8 mouse cellular contexts compared by ENCODE assay signal in the genomic region with DNA sequence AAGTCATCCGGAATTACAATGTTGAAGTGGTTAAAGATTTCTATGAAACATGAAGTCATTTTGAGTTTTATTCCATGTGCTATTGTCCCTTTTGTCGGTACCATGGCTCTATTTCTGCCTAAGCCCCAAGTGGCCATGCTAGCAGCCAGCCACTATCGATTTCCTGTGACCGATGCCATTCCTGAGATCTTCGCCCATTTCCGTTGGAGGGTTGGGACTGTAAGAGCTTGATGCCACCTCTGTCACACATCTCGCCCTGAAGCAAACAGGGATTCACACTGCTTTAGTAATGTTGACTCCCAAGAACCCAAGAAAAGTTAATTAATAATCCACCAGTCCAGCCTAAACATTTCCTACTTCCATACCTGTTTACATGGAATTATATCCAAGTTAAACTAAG. TPM values are rescaled to one million over a fixed set of nuclear protein-coding genes. Genes with fewer than 3 reads are reported as not detected.
A peak's percentile ranks its signal among the peaks of the same experiment; 100 is the strongest.
DNase-seq lines count a peak whose midpoint lies in the region; ATAC-seq and TF ChIP-seq lines count a peak whose summit lies in the region.

No protein-coding gene starts in this region.

- no peaks in the 10 kb centered on the region for H3K27me3 ChIP-seq in liver, embryonic 14.5 days (ENCODE audit: control insufficient read depth, insufficient read depth, low read length)

- WGBS in liver, embryonic 14.5 days (ENCODE audit: insufficient replicate concordance): 66% methylated on average over 7 of the region's 7 CpGs

- TF ChIP-seq EP300 in liver, embryonic 14.5 days (IDR thresholded peaks at IDR 0.05; ENCODE audit: low read depth): no peak

- no peaks in the 10 kb centered on the region for H3K9me3 ChIP-seq in liver, embryonic 14.5 days (ENCODE audit: control insufficient read depth, low read length)

- no peak for TF ChIP-seq POLR2A in embryonic fibroblast, embryonic 13.5 days (IDR thresholded peaks at IDR 0.05; ENCODE audit: low read depth, low read length)

- TF ChIP-seq CTCF in gastrocnemius, adult 2 months (IDR thresholded peaks at IDR 0.05): no peak
- no peak for TF ChIP-seq CTCF in embryonic fibroblast, embryonic 13.5 days (IDR thresholded peaks at IDR 0.05; ENCODE audit: borderline replicate concordance, insufficient read depth, low read length)
- TF ChIP-seq CTCF in liver, embryonic 14.5 days (IDR thresholded peaks at IDR 0.05; ENCODE audit: low read depth): no peak

- no peak for DNase-seq in gastrocnemius, adult 2 months
- no peak for DNase-seq in gastrocnemius, postnatal 36 days
- peak; percentile 48 for DNase-seq in 3T3-L1 (ENCODE audit: low read depth, low spot score)
- no peak for DNase-seq in liver, embryonic 14.5 days (ENCODE audit: low read depth in 3 of 3, low spot score in 3 of 3)
- no peak for DNase-seq in layer of hippocampus, postnatal 14 days (ENCODE audit: low spot score in 2 of 2)
- no peak for DNase-seq in left cerebral cortex, adult 9 months (ENCODE audit: low spot score in 2 of 2)
- no peak for DNase-seq in right cerebral cortex, postnatal 36 days (ENCODE audit: low spot score in 2 of 2)

- ATAC-seq in liver, embryonic 14.5 days (ENCODE audit: insufficient read depth): no peak

- peak overlapping the region; percentile 94 for H3K4me3 ChIP-seq in gastrocnemius, adult 2 months
- H3K4me3 ChIP-seq in embryonic fibroblast, embryonic 13.5 days (ENCODE audit: insufficient read depth, low read length): peak overlapping the region; percentile 27
- H3K4me3 ChIP-seq in liver, embryonic 14.5 days (ENCODE audit: insufficient read depth in 1 of 2, low read depth in 2 of 2, low read length in 2 of 2): peak overlapping the region; percentile 49 to 82; a peak in 3 of 4 replicates

- H3K4me1 ChIP-seq in embryonic fibroblast, embryonic 13.5 days (ENCODE audit: control insufficient read depth, insufficient read depth, low read length): peaks cover 3% of the 10 kb centered on the region; the same call in 1 of the 2 replicates
- H3K4me1 ChIP-seq in liver, embryonic 14.5 days (replicated peaks; ENCODE audit: control insufficient read depth in 2 of 2, insufficient read depth in 2 of 2, low read length in 1 of 2): peaks cover 9 to 19% of the 10 kb centered on the region in 2 experiments

- intact Hi-C loops in gastrocnemius, adult 2 months (cut with DNase I): loop anchor here (5.0 kb wide), 1 partner anchor 80 kb away; no protein-coding TSS in a partner anchor
- intact Hi-C loops in gastrocnemius, postnatal 36 days (cut with DNase I): loop anchor here (2.0 kb wide), 1 partner anchor 101 kb away; no protein-coding TSS in a partner anchor

- peak overlapping the region; percentile 31; the same call in 1 of the 2 replicates for H3K27ac ChIP-seq in gastrocnemius, adult 2 months
- no peak overlapping the region for H3K27ac ChIP-seq in embryonic fibroblast, embryonic 13.5 days (ENCODE audit: insufficient read depth, low read length)
- no peak overlapping the region for H3K27ac ChIP-seq in liver, embryonic 14.5 days

- H3K36me3 ChIP-seq in liver, embryonic 14.5 days (replicated peaks; ENCODE audit: control insufficient read depth, insufficient read depth, low read depth): peaks cover 51% of the 10 kb centered on the region

- H3K9ac ChIP-seq in liver, embryonic 14.5 days (replicated peaks): no peak overlapping the region

- peak overlapping the region; percentile 80 for H3K4me2 ChIP-seq in liver, embryonic 14.5 days (ENCODE audit: low read depth)

RNA-seq across cellular contexts. Expression of gene Rbm39, which starts 2.4 kb away (rescaled TPM):
- total RNA-seq in gastrocnemius, adult 2 months (2021): 100 to 1,000 TPM; 119 TPM
- 100 to 1,000 TPM in 1 of 2 experiments, 10 to 100 TPM in 1; 88.5 to 107 TPM for total RNA-seq in gastrocnemius, postnatal 36 days (2021)
- polyA plus RNA-seq in embryonic fibroblast, embryonic 13.5 days (2011; ENCODE audit: insufficient read length, low read depth, missing spikeins): 391 and 520 TPM in 2 replicates
- 46.5 and 69.5 TPM in 2 replicates for polyA plus RNA-seq in liver, embryonic 14.5 days (2012; rRNA removed)
- polyA plus RNA-seq in liver, embryonic 14.5 days (2014; fragmentation: Nextera tagmentation; extraction: Ambion mirVana): 207 and 223 TPM in 2 replicates
- total RNA-seq in layer of hippocampus, postnatal 14 days (2021): 100 to 1,000 TPM; 293 to 339 TPM

RNA-seq across cellular contexts. Expression of gene Phf20, which starts 18.6 kb away (rescaled TPM):
- total RNA-seq in gastrocnemius, adult 2 months (2021): 10 to 100 TPM; 30.8 to 31.4 TPM
- total RNA-seq in gastrocnemius, postnatal 36 days (2021): 10 to 100 TPM; 22.4 to 22.8 TPM
- 32.3 and 39.4 TPM in 2 replicates for polyA plus RNA-seq in embryonic fibroblast, embryonic 13.5 days (2011; ENCODE audit: insufficient read length, low read depth, missing spikeins)
- 2.6 and 2.9 TPM in 2 replicates for polyA plus RNA-seq in liver, embryonic 14.5 days (2012; rRNA removed)
- 10.1 and 12.7 TPM in 2 replicates for polyA plus RNA-seq in liver, embryonic 14.5 days (2014; fragmentation: Nextera tagmentation; extraction: Ambion mirVana)
- 10 to 100 TPM; 76.5 to 77.4 TPM for total RNA-seq in layer of hippocampus, postnatal 14 days (2021)

RNA-seq across cellular contexts. Expression of gene Nfs1, which starts 33.7 kb away (rescaled TPM):
- 10 to 100 TPM; 75.3 to 83.5 TPM for total RNA-seq in gastrocnemius, adult 2 months (2021)
- total RNA-seq in gastrocnemius, postnatal 36 days (2021): 10 to 100 TPM; 70.8 to 77.4 TPM
- polyA plus RNA-seq in embryonic fibroblast, embryonic 13.5 days (2011; ENCODE audit: insufficient read length, low read depth, missing spikeins): 30.2 and 37.7 TPM in 2 replicates
- polyA plus RNA-seq in liver, embryonic 14.5 days (2012; rRNA removed): 37.3 and 40.9 TPM in 2 replicates
- polyA plus RNA-seq in liver, embryonic 14.5 days (2014; fragmentation: Nextera tagmentation; extraction: Ambion mirVana): 55.3 and 62.5 TPM in 2 replicates
- 10 to 100 TPM; 42.0 to 44.1 TPM for total RNA-seq in layer of hippocampus, postnatal 14 days (2021)

RNA-seq across cellular contexts. Expression of gene Romo1, which starts 33.8 kb away (rescaled TPM):
- 100 to 1,000 TPM; 187 to 259 TPM for total RNA-seq in gastrocnemius, adult 2 months (2021)
- 100 to 1,000 TPM; 196 to 210 TPM for total RNA-seq in gastrocnemius, postnatal 36 days (2021)
- polyA plus RNA-seq in embryonic fibroblast, embryonic 13.5 days (2011; ENCODE audit: insufficient read length, low read depth, missing spikeins): 185 TPM in 2 replicates
- polyA plus RNA-seq in liver, embryonic 14.5 days (2012; rRNA removed): 123 and 181 TPM in 2 replicates
- polyA plus RNA-seq in liver, embryonic 14.5 days (2014; fragmentation: Nextera tagmentation; extraction: Ambion mirVana): 248 and 249 TPM in 2 replicates
- total RNA-seq in layer of hippocampus, postnatal 14 days (2021): 100 to 1,000 TPM; 210 to 215 TPM

RNA-seq across cellular contexts. Expression of gene Gm28036, which starts 50.8 kb away (rescaled TPM):
- 1 to 10 TPM; 3.8 to 4.3 TPM for total RNA-seq in gastrocnemius, adult 2 months (2021)
- total RNA-seq in gastrocnemius, postnatal 36 days (2021): 1 to 10 TPM; 4.2 to 4.4 TPM
- polyA plus RNA-seq in embryonic fibroblast, embryonic 13.5 days (2011; ENCODE audit: insufficient read length, low read depth, missing spikeins): 29.0 and 29.7 TPM in 2 replicates
- 1.9 and 3.9 TPM in 2 replicates for polyA plus RNA-seq in liver, embryonic 14.5 days (2012; rRNA removed)
- 5.1 and 5.5 TPM in 2 replicates for polyA plus RNA-seq in liver, embryonic 14.5 days (2014; fragmentation: Nextera tagmentation; extraction: Ambion mirVana)
- 10 to 100 TPM; 20.0 to 20.9 TPM for total RNA-seq in layer of hippocampus, postnatal 14 days (2021)

Comparison
In these comparisons a context has a peak if more than half of its experiments do, and no peak if none do; other contexts are left out.
1. H3K4me3 ChIP-seq: peak in every context shown above with its lines; median percentile 94 in gastrocnemius, adult 2 months; 66 in liver, embryonic 14.5 days; 27 in embryonic fibroblast, embryonic 13.5 days.